Mouse (Mus musculus) cerebellum, adult 2 months (tissue): Measurements from ENCODE around the gene Usp22.

Source experiments
- CTCF ChIP-seq: fragments of 200-500 bp; IDR thresholded peaks from 2 replicates; pipeline ENCODE4 v1.5.1; 2011; ENCODE audit warnings: low read depth, mild to moderate bottlenecking, control low read depth, low read length, moderate library complexity, borderline replicate concordance; ENCODE audit not compliant: insufficient read depth
- POLR2A ChIP-seq: fragments of 200-500 bp; IDR thresholded peaks from 2 replicates; pipeline ENCODE4 v1.6.1; 2011; ENCODE audit warnings: low read length, control low read depth, borderline replicate concordance; ENCODE audit not compliant: insufficient read depth

- TF ChIP-seq CTCF (no peak), POLR2A (no peak)
These were observed 923 bp upstream of the Usp22 start for GRCm38 (mm10) chr11:61175778-61176177.
